Mouse (Mus musculus) gastrocnemius, adult 2 months (tissue): ENCODE results near the gene BC048562. TPM values are rescaled to one million over a fixed set of nuclear protein-coding genes. Genes with fewer than 3 reads are reported as not detected.

Source experiments
- DNase-seq: peaks from one replicate; pipeline ENCODE4 v3.0.0; 2022
- H3K27ac ChIP-seq: fragments of 200-600 bp; 2 replicates; pipeline ENCODE4 v1.8.1; 2022; ENCODE audit warnings: mild to moderate bottlenecking
- H3K4me3 ChIP-seq: fragments of 200-600 bp; 2 replicates; pipeline ENCODE4 v1.8.1; 2022; ENCODE audit warnings: mild to moderate bottlenecking, moderate library complexity
- CTCF ChIP-seq: fragments of 200-600 bp; IDR thresholded peaks from 2 replicates; pipeline ENCODE4 v1.8.1; 2022; ENCODE audit warnings: antibody characterized with exemption, mild to moderate bottlenecking, moderate library complexity
- intact Hi-C: fragments of 180-260 bp; cut with DNase I; formaldehyde crosslinking; loops from one replicate; pipeline ENCODE4 v1.15.1; 2025
- total RNA-seq, 2 experiments: library from RNA; stranded (reverse); gene quantifications; 2 replicates each; pipeline ENCODE4 v1.2.3; 2021

The BC048562 gene
- total RNA-seq, 2 experiments from 2014 or later: not detected

- no peak; the same call in 1 of the 2 replicates for TF ChIP-seq CTCF
- Histone ChIP-seq H3K4me3 (peak overlapping the region; percentile 73), H3K27ac (peak overlapping the region; percentile 79)
- intact Hi-C loops: loop anchor here (10.0 kb wide), 1 partner anchor 68 kb away; no protein-coding TSS in a partner anchor
- DNase-seq: peak; percentile 92
Observed at GRCm38 (mm10) chr9:108452291-108452906, 16.1 kb downstream of the BC048562 start.

- peak overlapping the region; percentile 73 for H3K4me3 ChIP-seq
- peak overlapping the region; percentile 79 for H3K27ac ChIP-seq
- TF ChIP-seq CTCF: no peak
- intact Hi-C loops: loop anchor here (10.0 kb wide), 1 partner anchor 68 kb away; no protein-coding TSS in a partner anchor
- no peak for DNase-seq
Observed at GRCm38 (mm10) chr9:108452911-108453310, 16.6 kb downstream of the BC048562 start.

GRCm38 (mm10) chr9:108453458-108453857 is 17.2 kb downstream of the BC048562 start:
- DNase-seq: no peak
- intact Hi-C loops: loop anchor here (10.0 kb wide), 1 partner anchor 69 kb away; no protein-coding TSS in a partner anchor
- TF ChIP-seq CTCF: no peak
- Histone ChIP-seq H3K4me3 (no peak overlapping the region), H3K27ac (no peak overlapping the region)

GRCm38 (mm10) chr9:108454429-108454828 is 18.1 kb downstream of the BC048562 start:
- intact Hi-C loops: loop anchor here (10.0 kb wide), 1 partner anchor 70 kb away; no protein-coding TSS in a partner anchor
- no peak overlapping the region for H3K27ac ChIP-seq
- no peak overlapping the region for H3K4me3 ChIP-seq
- DNase-seq: no peak
- TF ChIP-seq CTCF: no peak

- no peak overlapping the region for H3K4me3 ChIP-seq
- no peak overlapping the region for H3K27ac ChIP-seq
- DNase-seq: no peak
- intact Hi-C loops: loop anchor here (10.0 kb wide), 1 partner anchor 71 kb away; no protein-coding TSS in a partner anchor
- TF ChIP-seq CTCF: no peak
Observed at GRCm38 (mm10) chr9:108455747-108456571, 19.7 kb downstream of the BC048562 start.

GRCm38 (mm10) chr9:108456953-108457352 is 20.7 kb downstream of the BC048562 start:
- H3K27ac ChIP-seq: no peak overlapping the region
- DNase-seq: no peak
- TF ChIP-seq CTCF: no peak
- no peak overlapping the region for H3K4me3 ChIP-seq
- intact Hi-C loops: loop anchor here (10.0 kb wide), 1 partner anchor 72 kb away; no protein-coding TSS in a partner anchor

GRCm38 (mm10) chr9:108459939-108460318 is 23.6 kb downstream of the BC048562 start:
- intact Hi-C loops: loop anchor here (5.0 to 10.0 kb wide), 2 partner anchors 52 to 75 kb away; no protein-coding TSS in a partner anchor
- Histone ChIP-seq H3K4me3 (peak overlapping the region; percentile 100), H3K27ac (peak overlapping the region; percentile 94)
- no peak for DNase-seq
- no peak for TF ChIP-seq CTCF

GRCm38 (mm10) chr9:108460319-108461178 is 24.3 kb downstream of the BC048562 start, which contains the start of gene Ccdc71:
Gene Ccdc71 (plus strand): TSS chr9:108460527.
- H3K27ac ChIP-seq: peak within 1 kb of the TSS; percentile 94
- intact Hi-C loops: loop anchor here (5.0 kb wide), 1 partner anchor 52 kb away; no protein-coding TSS in a partner anchor
- 0 out of 2 replicates have a peak, but pooled peaks have one; percentile 4 for TF ChIP-seq CTCF
- H3K4me3 ChIP-seq: peak within 1 kb of the TSS; percentile 100
- peak; percentile 92 for DNase-seq

GRCm38 (mm10) chr9:108461181-108461631 is 24.9 kb downstream of the BC048562 start, which contains the start of gene Klhdc8b:
Gene Klhdc8b (minus strand): TSS chr9:108461581.
- TF ChIP-seq CTCF: no peak
- intact Hi-C loops: loop anchor here (5.0 kb wide), 1 partner anchor 51 kb away; no protein-coding TSS in a partner anchor

GRCm38 (mm10) chr9:108461675-108462074 is 25.4 kb downstream of the BC048562 start:
- no peak for TF ChIP-seq CTCF
- peak overlapping the region; percentile 94 for H3K27ac ChIP-seq
- intact Hi-C loops: loop anchor here (5.0 kb wide), 1 partner anchor 51 kb away; no protein-coding TSS in a partner anchor
- peak overlapping the region; percentile 100 for H3K4me3 ChIP-seq
- DNase-seq: no peak

More at GRCm38 (mm10) chr9:108461181-108461631, 24.9 kb downstream of the BC048562 start, which contains the start of gene Klhdc8b:
- H3K4me3 ChIP-seq: peak within 1 kb of the TSS; percentile 100
- DNase-seq: no peak
- peak within 1 kb of the TSS; percentile 94 for H3K27ac ChIP-seq

GRCm38 (mm10) chr9:108462192-108462591 is 25.9 kb downstream of the BC048562 start:
- no peak for DNase-seq
- Histone ChIP-seq H3K4me3 (peak overlapping the region; percentile 100), H3K27ac (peak overlapping the region; percentile 28)
- intact Hi-C loops: loop anchor here (5.0 kb wide), 1 partner anchor 50 kb away; no protein-coding TSS in a partner anchor
- TF ChIP-seq CTCF: no peak
